Mouse (Mus musculus) hindbrain, embryonic 16.5 days (tissue): ENCODE measurements around the gene Gm266. TPM values are rescaled to one million over a fixed set of nuclear protein-coding genes. Genes with fewer than 3 reads are reported as not detected.

Experiments used
- ATAC-seq: fragments of 200-750 bp; cut with Nextera tagmentation; 2 replicates; pipeline ENCODE4 v1.8.0; 2017; ENCODE audit warnings: moderate TSS enrichment, moderate library complexity
- H3K27ac ChIP-seq: fragments of 300-500 bp; sonication (generic); 2 replicates; pipeline ENCODE4 v1.5.1; 2014; ENCODE audit warnings: low read depth, mild to moderate bottlenecking, control low read depth, low read length, moderate library complexity
- H3K27me3 ChIP-seq: fragments of 300-500 bp; sonication (generic); replicated peaks from 2 replicates; pipeline ENCODE4 v1.6.1; 2014; ENCODE audit warnings: low read length; ENCODE audit not compliant: control insufficient read depth, insufficient read depth
- H3K36me3 ChIP-seq: fragments of 300-500 bp; sonication (generic); 2 replicates; pipeline ENCODE4 v1.6.1; 2014; ENCODE audit warnings: mild to moderate bottlenecking, low read length, moderate library complexity, mixed read lengths; ENCODE audit not compliant: control insufficient read depth, insufficient read depth
- H3K4me1 ChIP-seq: fragments of 300-500 bp; sonication (generic); 2 replicates; pipeline ENCODE4 v1.6.1; 2014; ENCODE audit warnings: low read depth, low read length; ENCODE audit not compliant: control insufficient read depth, insufficient read depth
- H3K4me2 ChIP-seq: fragments of 300-500 bp; sonication (generic); 2 replicates; pipeline ENCODE4 v1.6.1; 2014; ENCODE audit warnings: mild to moderate bottlenecking, low read length, control low read depth, moderate library complexity
- H3K4me3 ChIP-seq: fragments of 300-500 bp; sonication (generic); 2 replicates; pipeline ENCODE4 v1.5.1; 2014; ENCODE audit warnings: mild to moderate bottlenecking, low read length, control low read depth, moderate library complexity
- H3K9ac ChIP-seq: fragments of 300-500 bp; sonication (generic); 2 replicates; pipeline ENCODE4 v1.6.1; 2014; ENCODE audit warnings: low read depth, mild to moderate bottlenecking, control low read depth, low read length, moderate library complexity
- H3K9me3 ChIP-seq: fragments of 300-500 bp; sonication (generic); 2 replicates; pipeline ENCODE4 v1.6.1; 2014; ENCODE audit warnings: mild to moderate bottlenecking, low read length, moderate library complexity; ENCODE audit not compliant: control insufficient read depth
- WGBS: fragments of 180-500 bp; shearing (Covaris S2); extraction: QIAGEN DNeasy Blood & Tissue Kit; methylation state at CpG from one replicate; pipeline ENCODE4 v1.1.7; 2014; 5-methylcytosine and 5-hydroxymethylcytosine counted together
- polyA plus RNA-seq: library from polyadenylated mRNA; unstranded; fragments of >200 nt; fragmentation: Nextera tagmentation; extraction: Ambion mirVana; gene quantifications from 2 replicates; pipeline ENCODE4 v1.2.1, GENCODE M21; 2015

Gene Gm266
- polyA plus RNA-seq, 1 experiment from 2014 or later = 5.0 TPM

- Histone ChIP-seq H3K27me3 (peaks cover 11% of the 10 kb centered on the region), H3K27ac (no peak overlapping the region), H3K9me3 (no peaks in the 10 kb centered on the region), H3K36me3 (no peaks in the 10 kb centered on the region), H3K4me2 (no peak overlapping the region), H3K4me1 (peaks cover 13% of the 10 kb centered on the region), H3K4me3 (no peak overlapping the region), H3K9ac (no peak overlapping the region)
- ATAC-seq = no peak
- 76% methylated on average over 5 of the region's 5 CpGs for WGBS
These were observed 48.3 kb downstream of the Gm266 start for GRCm38 (mm10) chr12:111437222-111437900.

GRCm38 (mm10) chr12:111436640-111437039 is 49.0 kb downstream of the Gm266 start:
- 80% methylated on average over 8 of the region's 8 CpGs for WGBS
- no peaks in the 10 kb centered on the region for H3K36me3 ChIP-seq
- peaks cover 4% of the 10 kb centered on the region; the same call in 1 of the 2 replicates for H3K27me3 ChIP-seq
- ATAC-seq = no peak
- H3K4me1 ChIP-seq = peaks cover 10% of the 10 kb centered on the region
- H3K9ac ChIP-seq = no peak overlapping the region
- H3K27ac ChIP-seq = no peak overlapping the region
- H3K4me3 ChIP-seq = no peak overlapping the region
- H3K4me2 ChIP-seq = no peak overlapping the region
- H3K9me3 ChIP-seq = no peaks in the 10 kb centered on the region

GRCm38 (mm10) chr12:111436170-111436569 is 49.5 kb downstream of the Gm266 start:
- Histone ChIP-seq H3K4me1 (peaks cover 10% of the 10 kb centered on the region), H3K9me3 (no peaks in the 10 kb centered on the region), H3K27me3 (peaks cover 2% of the 10 kb centered on the region; the same call in 1 of the 2 replicates), H3K4me3 (no peak overlapping the region), H3K27ac (no peak overlapping the region), H3K9ac (no peak overlapping the region), H3K36me3 (no peaks in the 10 kb centered on the region), H3K4me2 (no peak overlapping the region)
- WGBS = 81% methylated on average over 3 of the region's 3 CpGs
- ATAC-seq = no peak

GRCm38 (mm10) chr12:111434745-111435327 is 50.8 kb downstream of the Gm266 start:
- 33% methylated on average over 7 of the region's 8 CpGs for WGBS
- no peaks in the 10 kb centered on the region for H3K9me3 ChIP-seq
- H3K36me3 ChIP-seq = no peaks in the 10 kb centered on the region
- no peak overlapping the region for H3K4me3 ChIP-seq
- ATAC-seq = no peak
- no peak overlapping the region; the same call in 1 of the 2 replicates for H3K4me2 ChIP-seq
- H3K27ac ChIP-seq = no peak overlapping the region; the same call in 1 of the 2 replicates
- no peak overlapping the region for H3K9ac ChIP-seq
- peaks cover 17% of the 10 kb centered on the region for H3K4me1 ChIP-seq
- H3K27me3 ChIP-seq = peaks cover 6% of the 10 kb centered on the region

Other genes starting within 250 kb of the Gm266 start
- 39.0 and 59.0 TPM in 2 replicates for gene Amn, start 214.7 kb downstream of the Gm266 start, polyA plus RNA-seq
- gene Cdc42bpb, start 108.1 kb downstream of the Gm266 start, polyA plus RNA-seq = 35.3 and 40.4 TPM in 2 replicates
- 2.5 and 3.3 TPM in 2 replicates for gene Lbhd2, start 79.0 kb downstream of the Gm266 start, polyA plus RNA-seq
- 2.6 and 2.7 TPM in 2 replicates for gene Exoc3l4, start 68.8 kb downstream of the Gm266 start, polyA plus RNA-seq
- gene Tnfaip2, start 43.4 kb downstream of the Gm266 start, polyA plus RNA-seq = 0.79 and 1.2 TPM in 2 replicates
- 482 and 486 TPM in 2 replicates for gene Eif5, start 52.2 kb upstream of the Gm266 start, polyA plus RNA-seq
- 26.4 and 38.3 TPM in 2 replicates for gene Mark3, start 88.7 kb upstream of the Gm266 start, polyA plus RNA-seq
- 1,949 and 2,238 TPM in 2 replicates for gene Ckb, start 186.5 kb upstream of the Gm266 start, polyA plus RNA-seq
- 8.8 and 11.1 TPM in 2 replicates for gene Trmt61a, start 192.3 kb upstream of the Gm266 start, polyA plus RNA-seq
- 65.3 and 65.7 TPM in 2 replicates for gene Bag5, start 227.4 kb upstream of the Gm266 start, polyA plus RNA-seq
- gene Apopt1, start 227.4 kb upstream of the Gm266 start, polyA plus RNA-seq = 52.9 and 54.7 TPM in 2 replicates